Mouse (Mus musculus) kidney, adult 2 months (tissue): ENCODE measurements around the gene Cda.

Experiments used
- CTCF ChIP-seq: fragments of 200-500 bp; conservative IDR thresholded peaks from 2 replicates; pipeline ENCODE4 v1.5.1; 2011; ENCODE audit warnings: low read depth, mild to moderate bottlenecking, control low read depth, low read length, moderate library complexity, mixed read lengths; ENCODE audit not compliant: insufficient read depth, insufficient read length
- POLR2A ChIP-seq: fragments of 200-500 bp; IDR thresholded peaks from one replicate; pipeline ENCODE4 v1.6.1; 2011; ENCODE audit warnings: low read depth, low read length, control low read depth

DNA sequence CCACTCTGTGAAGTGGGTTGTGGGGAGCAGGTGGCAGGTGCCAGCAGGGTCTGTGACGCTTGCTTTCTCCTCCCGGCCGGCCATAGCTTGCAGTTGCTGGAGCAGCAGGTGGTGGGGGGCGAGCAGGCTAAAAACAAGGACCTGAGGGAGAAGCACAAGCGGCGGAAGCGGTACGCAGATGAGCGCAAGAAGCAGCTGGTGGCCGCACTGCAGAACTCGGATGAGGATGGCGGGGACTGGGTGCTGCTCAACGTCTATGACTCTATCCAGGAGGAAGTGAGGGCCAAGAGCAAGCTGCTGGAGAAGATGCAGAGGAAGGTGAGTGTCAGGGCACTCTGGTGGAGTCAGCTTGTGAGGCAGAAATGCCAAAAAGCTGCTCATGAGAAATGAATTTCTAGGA is 75.8 kb downstream of the Cda start:
- no peak for TF ChIP-seq CTCF
- TF ChIP-seq POLR2A = no peak
